Mouse (Mus musculus) WW6 (cell line): ENCODE results near the gene 2810004N23Rik.

Source experiments
- DNase-seq: peaks from one replicate; pipeline ENCODE4 v3.0.0-alpha.2; 2013; ENCODE audit warnings: low read depth, low spot score

Gene 2810004N23Rik

DNA sequence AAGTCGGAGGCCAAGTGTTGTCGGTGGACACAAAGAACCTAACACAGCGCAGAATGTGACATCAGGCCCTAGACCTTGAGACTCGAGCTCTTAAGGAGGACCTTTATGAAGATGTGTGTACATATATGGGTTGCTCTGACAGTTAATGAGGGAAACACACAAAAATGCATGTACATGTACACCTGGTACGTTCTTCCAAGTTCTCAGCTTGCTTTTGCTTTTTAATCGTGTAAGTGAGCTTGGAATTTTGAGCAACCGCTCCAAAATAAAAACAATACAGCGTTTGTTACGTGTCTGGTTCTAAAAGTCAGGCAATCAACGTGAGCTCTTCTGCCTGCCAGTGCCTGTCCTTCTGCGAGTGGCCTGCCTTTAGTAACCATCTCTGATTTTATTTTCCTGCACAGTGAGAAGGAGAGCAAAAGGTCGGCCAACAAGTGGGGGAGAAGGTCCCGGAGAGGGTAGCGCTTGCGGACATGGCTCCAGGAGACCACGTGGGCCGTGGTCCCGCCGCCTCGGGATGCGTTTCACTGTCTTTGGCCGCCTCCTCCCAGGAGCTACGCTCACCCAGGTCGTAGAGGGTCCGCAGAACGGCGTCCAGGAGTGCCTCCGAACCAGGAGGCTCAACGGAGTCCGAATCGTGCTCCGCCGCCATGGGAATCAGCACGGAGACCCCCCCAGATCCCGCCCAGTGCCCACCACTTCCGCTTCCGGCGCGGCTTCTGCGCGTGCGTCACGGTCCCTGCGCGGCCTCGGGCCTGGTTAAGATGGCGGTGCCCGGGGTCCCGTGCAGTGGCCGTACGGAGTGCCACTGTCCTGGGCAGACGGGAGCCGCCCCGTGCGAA lies at the start of gene 2810004N23Rik, which contains the start of gene Gnpat:
TSS of gene 2810004N23Rik (minus strand) at position 800 of the 842 bp plus-strand sequence.
TSS of gene Gnpat (plus strand) at position 713 of the 842 bp plus-strand sequence.
- peak; percentile 76 for DNase-seq

GRCm38 (mm10) chr8:124911938-124912872 lies 49.3 kb upstream of the 2810004N23Rik start:
- no peak for DNase-seq

- no peak for DNase-seq
Measured at GRCm38 (mm10) chr8:124910349-124910748, 47.4 kb upstream of the 2810004N23Rik start.

DNA sequence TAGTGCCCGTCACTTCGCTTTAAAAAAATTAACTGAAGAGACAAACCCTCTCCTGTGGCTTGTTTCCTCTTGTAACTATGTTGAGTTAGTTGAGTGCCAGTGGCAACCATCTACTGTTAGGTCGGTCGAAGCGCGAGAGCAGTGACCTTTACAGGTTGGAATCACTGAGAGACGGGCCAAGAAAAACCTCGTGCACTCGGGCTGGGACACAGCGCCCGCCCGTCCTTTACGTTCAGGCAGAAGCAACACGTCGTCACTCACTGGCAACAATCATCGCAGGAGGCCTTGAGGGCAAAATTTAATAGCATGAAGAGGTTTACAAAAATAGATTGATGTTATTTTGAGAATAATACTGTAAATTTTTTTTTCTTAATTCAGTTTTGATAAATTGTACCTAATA lies 47.0 kb upstream of the 2810004N23Rik start:
- no peak for DNase-seq

DNA sequence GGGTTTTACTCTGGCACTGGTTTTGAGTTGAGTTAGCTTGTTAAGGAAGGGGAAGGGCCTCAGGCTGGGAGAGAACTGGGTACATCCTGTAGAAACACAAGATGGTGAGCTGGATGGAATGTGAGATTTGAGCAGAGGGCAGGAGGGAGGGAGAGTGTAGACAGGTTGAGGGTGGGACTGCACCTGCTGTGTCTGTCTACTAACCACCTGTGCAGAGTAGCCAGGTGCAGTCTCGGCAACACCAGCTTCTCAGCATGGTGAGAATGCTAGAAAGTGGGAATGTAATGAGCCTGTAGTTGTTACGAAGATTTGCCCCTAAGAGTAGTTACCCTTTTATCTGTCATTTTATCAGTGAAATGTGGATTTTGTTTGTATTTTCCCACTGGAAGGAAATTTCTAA lies 42.6 kb upstream of the 2810004N23Rik start:
- no peak for DNase-seq

DNA sequence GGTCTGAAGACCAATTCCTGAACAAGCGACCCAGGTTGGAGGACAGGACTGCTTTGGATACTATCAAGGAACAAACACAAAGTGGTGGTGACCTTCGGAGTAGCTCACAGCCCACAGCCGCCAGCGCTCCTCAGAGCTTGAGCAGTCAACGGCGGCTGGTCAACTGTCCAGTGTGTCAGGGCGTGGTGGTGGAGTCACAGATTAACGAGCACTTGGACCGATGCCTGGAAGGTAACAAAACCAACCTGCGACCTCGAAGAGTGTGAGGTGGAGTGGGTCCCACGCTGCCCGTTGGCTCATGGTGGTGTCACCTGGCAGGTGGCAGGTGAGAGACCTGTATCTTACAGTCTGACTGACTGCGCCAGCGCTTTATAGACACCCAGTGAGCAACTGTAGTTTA lies 40.3 kb upstream of the 2810004N23Rik start:
- no peak for DNase-seq

DNA sequence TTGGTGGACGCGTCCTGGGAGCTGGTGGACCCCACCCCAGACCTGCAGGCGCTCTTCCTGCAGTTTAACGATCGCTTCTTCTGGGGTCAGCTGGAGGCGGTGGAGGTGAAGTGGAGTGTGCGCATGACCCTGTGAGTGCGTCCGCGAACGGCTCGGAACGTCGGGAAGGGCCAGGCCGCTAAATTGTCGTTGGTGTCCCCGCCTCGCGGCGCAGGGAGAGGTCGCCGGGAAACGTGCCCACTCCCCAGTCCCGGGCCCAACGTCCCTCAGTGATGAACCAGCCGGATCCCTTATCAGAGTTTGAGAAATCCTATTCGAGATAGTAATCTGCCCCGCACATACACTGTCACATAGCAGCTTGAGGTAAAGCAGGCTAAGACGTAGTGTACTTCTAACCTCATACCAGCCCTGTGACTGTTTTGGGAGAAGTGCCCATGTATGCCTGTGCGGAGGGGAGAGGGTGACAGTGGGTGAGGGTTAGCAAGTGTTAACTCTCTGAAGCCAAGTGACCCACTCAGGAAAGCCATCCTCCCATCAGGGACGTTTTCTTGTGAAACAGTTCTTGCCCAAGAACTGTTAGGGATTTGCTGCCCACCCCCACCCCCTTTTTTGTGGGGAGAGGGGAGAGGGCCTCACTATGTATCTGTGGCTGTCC lies 35.5 kb upstream of the 2810004N23Rik start:
- DNase-seq: no peak

DNA sequence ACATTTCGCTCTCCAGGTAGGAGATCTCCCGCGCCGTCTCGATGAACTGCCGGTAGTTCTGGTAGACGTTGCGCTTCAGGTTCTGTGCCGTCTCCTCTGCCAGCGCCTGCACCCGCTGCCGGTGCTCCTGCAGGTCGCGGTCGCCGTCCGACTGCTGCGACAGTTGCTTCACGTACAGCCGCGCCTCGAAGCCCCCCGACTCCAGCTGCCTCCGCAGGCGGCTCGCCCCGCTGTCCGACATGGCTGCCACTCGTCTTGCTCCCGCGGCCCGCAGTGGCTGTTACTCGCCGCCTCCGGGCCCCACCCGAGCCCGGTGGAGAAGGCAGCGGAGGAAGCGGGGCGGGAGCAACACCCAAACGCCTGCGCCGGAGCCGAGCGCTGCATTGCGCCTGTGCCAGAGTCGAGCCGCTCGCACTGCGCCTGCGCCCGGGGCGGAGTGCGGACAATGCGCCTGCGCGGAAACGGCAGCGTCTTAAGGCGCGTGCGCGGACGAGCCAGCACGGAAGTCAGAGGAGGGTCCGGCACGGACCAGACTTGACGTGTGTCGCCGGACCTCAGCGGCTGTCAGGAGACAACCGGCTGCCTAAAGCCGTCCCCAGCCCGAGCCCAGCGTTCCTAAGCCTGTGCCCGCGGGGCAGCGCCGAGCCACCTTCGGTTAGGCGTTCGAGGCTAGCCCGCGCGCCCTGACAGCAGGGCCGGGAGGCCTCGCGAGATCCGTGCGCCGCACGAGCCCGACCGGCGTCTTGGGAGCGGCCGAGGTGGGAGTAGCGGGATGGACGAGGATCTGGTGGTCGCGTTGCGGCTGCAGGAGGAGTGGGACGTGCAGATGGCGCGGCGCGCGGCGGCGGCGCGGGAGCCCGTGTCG lies 34.7 kb upstream of the 2810004N23Rik start, which contains the start of the genes Exoc8 and Sprtn:
TSS of gene Exoc8 (minus strand) at position 320 of the 865 bp plus-strand sequence.
TSS of gene Sprtn (plus strand) at position 501 of the 865 bp plus-strand sequence.
- DNase-seq: peak; percentile 96

GRCm38 (mm10) chr8:124896632-124897385 lies 33.9 kb upstream of the 2810004N23Rik start:
- DNase-seq: no peak

GRCm38 (mm10) chr8:124896010-124896631 lies 33.2 kb upstream of the 2810004N23Rik start:
- no peak for DNase-seq

DNA sequence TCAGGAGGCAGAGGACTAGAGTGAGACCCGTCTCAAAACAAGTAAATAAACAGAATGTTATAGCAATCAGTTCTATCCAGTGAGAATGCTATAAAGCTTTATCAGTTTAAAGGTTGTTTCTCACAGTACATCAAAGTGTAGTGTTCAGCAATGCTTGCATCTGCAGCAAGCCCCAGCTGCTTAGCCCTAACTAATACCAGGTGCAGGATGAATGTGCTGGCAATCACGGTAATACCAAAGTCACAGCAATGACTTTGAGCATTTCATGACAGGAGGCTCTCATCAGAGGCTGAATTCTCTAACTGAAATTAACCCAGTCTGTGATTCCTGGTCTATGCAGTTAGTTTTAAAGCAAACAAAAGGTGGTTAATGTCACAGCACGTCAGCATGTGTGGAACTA lies 29.7 kb upstream of the 2810004N23Rik start:
- no peak for DNase-seq

DNA sequence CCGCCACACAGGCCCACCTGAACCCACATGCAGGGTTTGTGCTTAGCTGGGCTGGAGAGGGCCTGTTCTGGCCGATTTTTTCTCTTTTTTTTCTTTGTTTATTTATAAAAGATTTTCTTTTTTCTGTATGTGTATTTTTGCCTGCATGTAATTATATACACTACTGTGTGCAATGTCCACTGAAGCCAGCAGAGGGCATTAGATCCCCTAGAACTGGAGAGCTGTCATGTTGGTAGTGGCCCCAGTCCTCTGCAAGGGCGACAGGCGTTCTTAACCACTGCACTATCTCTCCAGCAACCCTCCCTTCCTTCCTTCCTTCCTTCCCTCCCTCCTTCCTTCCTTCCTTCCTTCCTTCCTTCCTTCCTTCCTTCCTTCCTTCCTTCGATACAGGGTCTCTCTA lies 25.5 kb upstream of the 2810004N23Rik start:
- DNase-seq: no peak

GRCm38 (mm10) chr8:124878946-124879526 lies 16.1 kb upstream of the 2810004N23Rik start:
- DNase-seq: no peak

GRCm38 (mm10) chr8:124878141-124878540 lies 15.2 kb upstream of the 2810004N23Rik start:
- DNase-seq: no peak

DNA sequence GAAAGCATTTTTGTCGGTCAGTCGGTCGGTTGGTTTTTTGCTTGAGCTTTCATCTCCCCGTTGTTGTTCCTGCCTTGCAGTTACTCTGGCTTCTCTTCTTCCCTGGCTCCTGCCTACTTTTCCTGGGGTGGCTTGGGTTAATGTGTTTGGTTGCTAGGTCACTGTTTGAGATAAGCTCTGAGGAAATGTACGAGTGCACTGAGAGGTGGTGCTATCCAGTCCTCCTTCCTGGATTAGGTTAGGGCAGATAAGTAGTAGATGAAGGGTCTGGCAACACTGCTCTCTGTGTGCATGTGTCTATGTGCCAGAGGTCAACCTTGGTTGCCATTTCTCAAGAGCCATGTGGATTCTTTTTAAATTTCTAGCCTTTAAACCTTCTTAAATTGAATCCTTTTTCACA lies 9.8 kb upstream of the 2810004N23Rik start:
- no peak for DNase-seq

DNA sequence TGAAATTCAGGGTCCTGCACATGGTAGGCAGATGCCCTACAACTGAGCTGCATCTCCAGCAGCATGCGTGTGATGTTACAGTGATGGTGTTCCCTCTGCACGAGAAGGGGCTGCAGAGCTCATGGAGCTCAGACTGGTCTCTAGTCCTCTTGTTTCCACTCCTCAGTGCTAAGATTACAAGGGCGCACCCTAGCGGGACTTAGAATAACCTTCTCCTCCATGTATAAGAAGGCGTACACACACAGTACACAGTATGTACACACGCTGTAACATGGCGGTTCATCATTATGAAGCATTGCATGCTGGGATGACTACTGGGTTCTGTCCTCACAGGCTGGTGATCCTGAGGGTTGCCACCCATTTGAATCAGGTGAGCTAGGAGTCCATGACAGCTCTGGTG lies 9.2 kb upstream of the 2810004N23Rik start:
- DNase-seq: no peak

DNA sequence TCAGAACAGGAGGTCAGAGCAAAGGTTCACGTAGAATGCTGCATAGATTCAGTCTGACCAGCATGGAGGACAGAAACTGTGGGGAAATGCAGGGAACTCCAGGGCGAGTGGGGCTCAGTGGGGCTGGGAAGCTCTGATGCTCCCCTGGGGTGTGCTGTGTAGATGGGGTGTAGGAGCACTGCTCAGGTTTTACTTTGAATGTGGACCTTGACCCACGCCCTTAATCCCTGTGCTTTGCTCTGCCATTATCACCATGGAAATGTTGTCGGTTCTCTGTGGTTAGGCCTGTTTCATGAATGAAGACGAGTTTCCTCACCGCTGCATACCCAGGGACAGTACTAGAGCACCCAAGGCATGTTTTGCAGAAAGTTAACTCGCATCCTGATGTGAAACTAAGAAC lies 8.6 kb upstream of the 2810004N23Rik start:
- DNase-seq: no peak

DNA sequence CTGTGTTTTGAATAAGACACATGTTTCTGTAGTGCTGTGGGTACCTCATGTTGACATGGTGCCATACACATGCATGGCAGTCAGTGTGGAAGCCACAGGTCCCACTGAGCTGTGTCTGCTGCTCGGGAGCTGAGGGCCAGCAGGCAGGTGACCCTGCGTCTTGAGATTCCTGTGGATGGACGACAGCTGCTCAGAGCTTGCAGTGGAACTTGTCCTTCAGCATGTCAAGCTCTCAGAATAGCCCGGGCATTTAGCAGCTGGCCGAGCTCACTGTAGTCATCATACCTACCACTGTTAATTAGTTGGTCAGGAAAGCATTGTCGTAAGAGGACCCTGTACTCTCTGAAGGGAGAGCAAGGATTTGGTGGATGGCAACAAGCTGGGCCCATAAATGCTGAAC lies 6.8 kb upstream of the 2810004N23Rik start:
- no peak for DNase-seq

GRCm38 (mm10) chr8:124867126-124867525 lies 4.2 kb upstream of the 2810004N23Rik start:
- no peak for DNase-seq
